In genomic region chr8:46931267-46931666, GRCm38 (mm10) we compare ENCODE assay signal across 17 mouse cellular contexts. TPM values are rescaled to one million over a fixed set of nuclear protein-coding genes. Genes with fewer than 3 reads are reported as not detected.
DNase-seq lines count a peak whose midpoint lies in the region; ATAC-seq and TF ChIP-seq lines count a peak whose summit lies in the region.
"Had no signal": no experiment of that assay in that cellular context is flagged by ENCODE, and none has a peak within 500 bp of the region (broad histone marks: within the 10 kb centered on the region; RNA-seq: fewer than 3 reads in every experiment).

No protein-coding gene starts in this region.

- peak; percentile 19 for DNase-seq in lung, embryonic 14.5 days
- DNase-seq in lung, adult 18-20 months = no peak
- no peak for DNase-seq in layer of hippocampus, adult 18-20 months (ENCODE audit: low spot score in 2 of 2)
- DNase-seq in thymus, postnatal 14 days = no peak
- DNase-seq: adrenal gland, adult 2 months; cerebellum, adult 18-20 months; cerebellum, postnatal 36 days; kidney, adult 18-20 months; kidney, postnatal 25 days had no signal

- H3K9ac ChIP-seq in lung, embryonic 14.5 days = no peak overlapping the region
- H3K9ac ChIP-seq: heart, embryonic 13.5 days; lung, embryonic 15.5 days; neural tube, embryonic 13.5 days had no signal

- no peak for TF ChIP-seq POLR2A in bone marrow, adult 2 months (IDR thresholded peaks at IDR 0.05; ENCODE audit: borderline replicate concordance, control insufficient read depth, low read depth, low read length)
- TF ChIP-seq POLR2A in embryonic fibroblast, embryonic 13.5 days (IDR thresholded peaks at IDR 0.05; ENCODE audit: low read depth, low read length) = no peak
- no peak for TF ChIP-seq POLR2A in small intestine, adult 2 months (IDR thresholded peaks at IDR 0.05; ENCODE audit: low read depth, low read length)

- no peak overlapping the region for H3K27ac ChIP-seq in lung, embryonic 14.5 days (ENCODE audit: low read depth)
- peak overlapping the region; percentile 57; the same call in 1 of the 2 replicates for H3K27ac ChIP-seq in bone marrow, adult 2 months (ENCODE audit: control insufficient read depth, insufficient read depth, low read depth, low read length, poor library complexity)
- peak overlapping the region; percentile 41; the same call in 1 of the 2 replicates for H3K27ac ChIP-seq in embryonic fibroblast, embryonic 13.5 days (ENCODE audit: insufficient read depth, low read length)
- peak overlapping the region; percentile 43; the same call in 1 of the 2 replicates for H3K27ac ChIP-seq in small intestine, adult 2 months (ENCODE audit: insufficient read depth, low read depth, low read length)
- H3K27ac ChIP-seq: heart, embryonic 13.5 days; hindbrain, embryonic 10.5 days; lung, embryonic 15.5 days; neural tube, embryonic 13.5 days had no signal

- ATAC-seq in lung, embryonic 14.5 days (ENCODE audit: insufficient read depth) = no peak
- ATAC-seq: CD4-positive, CD25-positive, alpha-beta regulatory T cell, adult 4 months had no signal

- no peak overlapping the region for H3K4me3 ChIP-seq in lung, embryonic 14.5 days (ENCODE audit: low read depth, low read length)
- H3K4me3 ChIP-seq in bone marrow, adult 2 months (replicated peaks; ENCODE audit: control insufficient read depth, low read depth, low read length) = no peak overlapping the region
- no peak overlapping the region for H3K4me3 ChIP-seq in embryonic fibroblast, embryonic 13.5 days (ENCODE audit: insufficient read depth, low read length)
- H3K4me3 ChIP-seq in small intestine, adult 2 months (ENCODE audit: low read depth, low read length) = no peak overlapping the region
- H3K4me3 ChIP-seq: heart, embryonic 13.5 days; hindbrain, embryonic 10.5 days; lung, embryonic 15.5 days; neural tube, embryonic 13.5 days had no signal

- no peak overlapping the region for H3K4me2 ChIP-seq in lung, embryonic 14.5 days
- H3K4me2 ChIP-seq: heart, embryonic 13.5 days; lung, embryonic 15.5 days; neural tube, embryonic 13.5 days had no signal

- WGBS in lung, embryonic 14.5 days = 80% methylated on average over 6 of the region's 6 CpGs
- 63% methylated on average over 6 of the region's 6 CpGs for WGBS in bone marrow, adult 2 months
- WGBS in small intestine, adult 2 months = 86% methylated on average over 6 of the region's 6 CpGs

- no peaks in the 10 kb centered on the region for H3K9me3 ChIP-seq in lung, embryonic 14.5 days (ENCODE audit: low read depth, low read length)
- H3K9me3 ChIP-seq: heart, embryonic 13.5 days; hindbrain, embryonic 10.5 days; lung, embryonic 15.5 days; neural tube, embryonic 13.5 days had no signal

- no peaks in the 10 kb centered on the region for H3K27me3 ChIP-seq in lung, embryonic 14.5 days (ENCODE audit: insufficient read depth, low read length)
- H3K27me3 ChIP-seq in small intestine, adult 2 months (ENCODE audit: control insufficient read depth, insufficient read depth, low read length) = no peaks in the 10 kb centered on the region
- H3K27me3 ChIP-seq: heart, embryonic 13.5 days; lung, embryonic 15.5 days; neural tube, embryonic 13.5 days had no signal

- no peaks in the 10 kb centered on the region for H3K36me3 ChIP-seq in lung, embryonic 14.5 days (ENCODE audit: insufficient read depth)
- no peaks in the 10 kb centered on the region for H3K36me3 ChIP-seq in small intestine, adult 2 months (ENCODE audit: control insufficient read depth, insufficient read depth, low read length)
- H3K36me3 ChIP-seq: heart, embryonic 13.5 days; hindbrain, embryonic 10.5 days; lung, embryonic 15.5 days; neural tube, embryonic 13.5 days had no signal

- no peaks in the 10 kb centered on the region for H3K4me1 ChIP-seq in lung, embryonic 14.5 days (ENCODE audit: insufficient read depth)
- H3K4me1 ChIP-seq in bone marrow, adult 2 months (ENCODE audit: control insufficient read depth, insufficient read depth, low read length) = peaks cover 5% of the 10 kb centered on the region; the same call in 1 of the 2 replicates
- no peaks in the 10 kb centered on the region for H3K4me1 ChIP-seq in embryonic fibroblast, embryonic 13.5 days (ENCODE audit: control insufficient read depth, insufficient read depth, low read length)
- H3K4me1 ChIP-seq in small intestine, adult 2 months (ENCODE audit: control insufficient read depth, insufficient read depth, insufficient read length, low read length) = peaks cover 6% of the 10 kb centered on the region; the same call in 1 of the 2 replicates
- H3K4me1 ChIP-seq: neural tube, embryonic 13.5 days had no signal

- TF ChIP-seq CTCF in lung, embryonic 14.5 days (IDR thresholded peaks at IDR 0.05; ENCODE audit: low read depth) = no peak
- no peak for TF ChIP-seq CTCF in bone marrow, adult 2 months (IDR thresholded peaks at IDR 0.05; ENCODE audit: control insufficient read depth, insufficient read depth, low read length)
- no peak for TF ChIP-seq CTCF in embryonic fibroblast, embryonic 13.5 days (IDR thresholded peaks at IDR 0.05; ENCODE audit: borderline replicate concordance, insufficient read depth, low read length)
- no peak for TF ChIP-seq CTCF in small intestine, adult 2 months (IDR thresholded peaks at IDR 0.05; ENCODE audit: extremely low read depth, insufficient read length, insufficient replicate concordance, low read depth, low read length)

RNA-seq across cellular contexts. Expression of gene Enpp6, which starts 55.4 kb away (rescaled TPM):
- polyA plus RNA-seq in lung, embryonic 14.5 days (2014; fragmentation: Nextera tagmentation; extraction: Ambion mirVana) = 0.29 and 0.89 TPM in 2 replicates
- 0.52 TPM in 1 of 2 replicates, not detected in the other for polyA plus RNA-seq in bone marrow, adult 2 months (2011; ENCODE audit: insufficient read depth, insufficient read length, low replicate concordance, missing spikeins)
- polyA plus RNA-seq in embryonic fibroblast, embryonic 13.5 days (2011; ENCODE audit: insufficient read length, low read depth, missing spikeins) = not detected in 2 replicates
- polyA plus RNA-seq in small intestine, adult 2 months (2012; rRNA removed) = 1.0 and 1.1 TPM in 2 replicates
- 1 to 10 TPM; 5.0 to 6.4 TPM for total RNA-seq in layer of hippocampus, adult 18-20 months (2021)
